Mouse (Mus musculus) lung, postnatal 4 days (tissue): ENCODE results near the gene Adora1.

Experiments used
- DNase-seq, 2 experiments: peaks; one replicate each; pipeline ENCODE4 v3.0.0; 2021

Gene Adora1

DNA sequence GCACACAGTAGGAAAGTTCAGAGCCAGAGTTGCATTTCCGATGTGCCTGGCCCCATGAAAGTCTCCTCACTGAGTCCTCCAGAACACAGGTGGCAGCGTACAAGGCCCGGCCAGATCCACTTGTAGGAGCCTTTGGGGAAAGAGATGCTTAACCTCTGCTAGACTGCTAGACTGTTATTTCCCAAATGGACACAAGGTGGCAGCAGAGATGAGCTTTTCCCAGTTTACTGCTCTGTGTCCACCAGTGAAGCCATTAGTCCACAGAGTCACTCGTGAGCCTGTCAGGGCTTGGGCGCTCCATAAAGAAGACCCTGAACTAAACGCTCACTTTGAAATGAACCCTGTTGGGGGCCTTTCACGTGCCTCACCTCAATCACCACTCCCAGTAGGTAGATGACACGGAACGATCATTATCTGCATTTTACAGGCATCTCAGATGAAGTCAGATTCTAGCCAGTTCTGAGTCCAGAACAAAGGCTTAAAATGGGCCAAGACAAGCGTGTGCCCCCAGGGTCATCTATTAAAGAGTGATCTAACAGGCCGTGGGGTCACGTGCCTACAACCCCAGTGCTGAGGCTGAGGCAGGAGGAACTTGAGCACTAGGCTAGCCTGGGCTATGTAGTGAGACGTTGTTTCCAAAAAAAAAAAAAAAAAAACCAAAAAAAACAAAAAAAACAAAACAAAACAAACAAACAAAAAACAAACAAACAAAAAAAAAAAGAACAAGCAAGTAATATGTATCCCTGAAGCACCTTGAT lies 83.4 kb downstream of the Adora1 start:
- DNase-seq, result peak; percentile 45 to 86

DNA sequence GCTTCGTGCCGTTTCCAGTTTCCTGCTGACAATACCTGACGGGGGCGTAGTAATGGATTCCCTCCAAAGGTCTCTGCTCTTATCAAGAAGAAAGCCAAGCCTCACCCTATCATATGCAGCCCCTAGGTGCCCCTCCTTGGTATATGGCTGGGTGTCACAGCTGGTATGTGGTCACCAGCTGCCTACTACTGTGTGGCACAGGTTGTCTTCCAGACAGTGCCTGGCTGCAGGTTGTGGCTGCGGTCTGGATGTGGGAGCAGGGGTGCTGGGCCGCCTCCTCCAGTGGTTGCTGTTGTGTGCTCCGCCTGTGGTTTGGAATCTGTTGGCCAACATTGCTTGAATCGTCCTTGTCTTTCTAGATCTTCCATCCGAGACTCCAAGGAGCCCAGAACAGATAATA lies 84.5 kb downstream of the Adora1 start:
- no peak for DNase-seq

DNA sequence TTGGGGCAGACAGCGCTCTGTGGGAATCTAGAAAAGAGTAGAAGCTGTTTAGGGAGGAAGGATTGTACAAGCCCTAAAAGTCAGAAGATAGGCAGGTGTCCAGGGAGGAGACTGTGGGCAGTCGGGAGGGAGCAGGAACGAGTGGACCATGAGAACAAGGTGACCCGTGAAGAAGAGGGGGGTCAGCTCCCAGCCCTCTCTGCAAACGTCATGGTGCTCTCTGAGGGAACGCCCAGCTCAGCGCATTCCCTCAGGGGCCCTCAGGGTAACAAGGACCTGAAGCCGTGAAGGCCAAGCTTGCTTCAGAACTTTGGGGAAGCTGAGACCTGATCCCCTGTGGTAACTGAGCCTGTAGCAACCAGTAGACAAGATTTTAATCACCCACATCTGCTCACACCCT lies 85.2 kb downstream of the Adora1 start:
- no peak for DNase-seq
